Mouse (Mus musculus): Measurements from ENCODE around the gene Xrcc1. TPM values are rescaled to one million over a fixed set of nuclear protein-coding genes. Genes with fewer than 3 reads are reported as not detected.

Gene Xrcc1
- total RNA-seq, 2 experiments from 2014 or later, result 23.8 to 26.3 TPM

GRCm38 (mm10) chr7:24561450-24561849, 15.4 kb downstream of the Xrcc1 start:
- DNase-seq, result no peak
- intact Hi-C loops (cut with DNase I), result no loop called here

GRCm38 (mm10) chr7:24563191-24563836, 17.2 kb downstream of the Xrcc1 start:
- no peak for DNase-seq
- intact Hi-C loops (cut with DNase I), result no loop called here

- intact Hi-C loops (cut with DNase I), result loop anchor here (2.0 kb wide), 1 partner anchor 91 kb away; no protein-coding TSS in a partner anchor
These were observed 17.7 kb downstream of the Xrcc1 start for GRCm38 (mm10) chr7:24563837-24564206.

DNA sequence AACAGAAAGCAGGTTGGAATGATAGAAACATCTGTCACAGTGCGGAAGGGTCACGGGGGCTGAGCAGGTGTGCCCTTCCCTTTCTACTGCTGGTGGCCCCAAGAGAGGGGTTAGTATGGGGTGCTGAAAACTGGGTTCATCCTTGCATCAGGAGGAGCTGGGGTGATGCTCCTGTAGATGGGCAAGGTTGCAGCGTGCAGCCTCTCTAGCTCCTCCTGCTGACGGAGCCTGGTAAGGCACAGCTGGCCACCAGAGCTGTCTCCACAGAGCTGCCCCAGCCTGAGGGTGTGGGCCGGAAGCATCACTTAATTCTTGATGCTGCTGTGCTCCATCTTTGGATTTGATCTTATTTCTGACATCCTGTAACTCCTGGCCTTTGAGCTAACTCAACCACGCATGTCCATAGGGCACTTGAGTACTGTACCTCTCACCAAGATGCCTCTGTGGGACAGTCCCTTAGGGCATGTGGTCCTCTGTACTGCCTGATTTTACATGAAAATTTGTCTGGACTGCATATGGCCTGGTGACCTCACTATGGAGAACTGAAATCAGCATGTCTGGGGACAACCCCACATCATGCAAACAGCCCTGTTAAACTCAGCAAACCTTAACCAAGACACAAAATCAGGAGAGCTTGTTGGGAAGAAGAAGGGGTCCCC, 18.6 kb downstream of the Xrcc1 start:
- intact Hi-C loops (cut with DNase I), result loop anchor here (2.0 kb wide), 1 partner anchor 92 kb away; no protein-coding TSS in a partner anchor
- DNase-seq, result peak; percentile 70 to 87

More at GRCm38 (mm10) chr7:24563837-24564206, 17.7 kb downstream of the Xrcc1 start:
- DNase-seq, result no peak

DNA sequence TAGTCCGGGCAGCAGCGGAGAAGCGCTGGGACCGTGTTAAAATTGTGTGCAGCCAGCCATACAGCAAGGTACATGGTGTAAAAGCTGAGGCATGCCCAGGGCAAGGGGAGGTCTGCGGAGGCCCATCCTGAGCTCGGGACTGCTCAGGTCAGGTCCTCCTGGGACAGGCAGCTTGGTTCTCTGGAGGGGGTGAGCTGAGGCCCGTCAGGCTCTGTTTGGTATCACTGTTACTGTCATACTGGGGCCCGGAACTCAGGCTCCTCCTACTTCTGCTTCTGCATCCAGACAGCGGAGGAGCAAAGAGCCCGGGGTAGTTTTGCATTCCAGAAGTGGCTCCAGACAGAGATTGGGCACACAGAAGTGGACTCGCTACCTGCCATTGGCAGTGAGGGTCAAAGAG, 19.5 kb downstream of the Xrcc1 start:
- DNase-seq, result no peak
- intact Hi-C loops (cut with DNase I), result loop anchor here (2.0 kb wide), 1 partner anchor 93 kb away; no protein-coding TSS in a partner anchor

GRCm38 (mm10) chr7:24566206-24566605, 20.1 kb downstream of the Xrcc1 start:
- DNase-seq, result no peak
- intact Hi-C loops (cut with DNase I), result no loop called here

GRCm38 (mm10) chr7:24568512-24568911, 22.4 kb downstream of the Xrcc1 start:
- no peak for DNase-seq
- intact Hi-C loops (cut with DNase I), result loop anchor here (2.0 kb wide), 1 partner anchor 16 kb away; no protein-coding TSS in a partner anchor

GRCm38 (mm10) chr7:24571071-24571470, 25.0 kb downstream of the Xrcc1 start:
- intact Hi-C loops (cut with DNase I), result no loop called here
- no peak for DNase-seq

- intact Hi-C loops (cut with DNase I), result no loop called here
- DNase-seq, result no peak
These were observed 26.4 kb downstream of the Xrcc1 start for GRCm38 (mm10) chr7:24572455-24572854.

DNA sequence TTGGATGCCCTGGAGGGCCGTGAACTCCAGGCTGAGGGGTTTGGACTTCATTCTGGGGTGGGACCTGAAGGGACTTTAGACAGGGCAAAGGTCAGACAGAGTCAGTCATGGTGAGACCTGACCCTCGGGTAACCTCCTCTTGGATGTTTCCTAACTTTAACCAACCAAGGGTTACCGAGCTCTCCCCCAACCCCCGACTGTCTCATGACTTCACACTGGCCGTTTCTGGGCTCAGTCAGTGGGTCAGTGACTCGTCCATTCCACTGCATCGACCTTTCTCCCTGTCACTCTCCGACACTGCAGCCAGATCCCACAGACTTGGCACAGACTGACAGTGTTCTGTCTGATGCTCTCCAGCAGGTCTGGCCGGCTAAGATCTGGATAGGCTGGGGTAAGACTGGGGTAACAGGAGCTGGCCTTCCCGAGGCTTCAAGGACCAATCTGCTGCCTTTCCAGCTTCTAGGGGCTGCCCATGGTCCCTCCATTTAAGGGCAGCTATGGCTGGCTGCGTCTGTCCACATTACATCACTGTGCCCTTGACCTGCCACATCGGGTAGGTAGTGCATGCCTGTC, 28.2 kb downstream of the Xrcc1 start:
- no peak for DNase-seq
- intact Hi-C loops (cut with DNase I), result no loop called here

DNA sequence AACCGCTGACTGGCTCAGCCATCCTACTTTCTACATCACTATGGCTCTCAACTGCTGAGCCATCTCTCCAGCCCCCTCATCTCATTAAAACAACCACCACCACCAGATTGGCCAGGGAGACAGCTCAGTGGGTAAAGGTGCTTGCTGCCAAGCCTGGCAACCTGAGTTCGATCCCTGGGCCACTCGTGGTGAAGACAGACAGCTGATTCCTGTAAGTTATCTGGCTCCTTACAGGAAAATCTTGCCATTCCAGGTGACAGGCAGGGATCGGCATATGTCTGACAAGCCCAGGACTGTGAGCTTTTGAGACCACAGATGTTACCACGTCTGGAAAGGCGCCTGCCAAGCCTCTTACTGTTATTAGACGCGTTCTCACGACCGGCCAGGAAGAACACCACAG, 31.7 kb downstream of the Xrcc1 start:
- intact Hi-C loops (cut with DNase I), result no loop called here
- DNase-seq, result no peak

- no peak for DNase-seq
- intact Hi-C loops (cut with DNase I), result loop anchor here (2.0 kb wide), 1 partner anchor 16 kb away; no protein-coding TSS in a partner anchor
These were observed 38.8 kb downstream of the Xrcc1 start for GRCm38 (mm10) chr7:24584876-24585275.

DNA sequence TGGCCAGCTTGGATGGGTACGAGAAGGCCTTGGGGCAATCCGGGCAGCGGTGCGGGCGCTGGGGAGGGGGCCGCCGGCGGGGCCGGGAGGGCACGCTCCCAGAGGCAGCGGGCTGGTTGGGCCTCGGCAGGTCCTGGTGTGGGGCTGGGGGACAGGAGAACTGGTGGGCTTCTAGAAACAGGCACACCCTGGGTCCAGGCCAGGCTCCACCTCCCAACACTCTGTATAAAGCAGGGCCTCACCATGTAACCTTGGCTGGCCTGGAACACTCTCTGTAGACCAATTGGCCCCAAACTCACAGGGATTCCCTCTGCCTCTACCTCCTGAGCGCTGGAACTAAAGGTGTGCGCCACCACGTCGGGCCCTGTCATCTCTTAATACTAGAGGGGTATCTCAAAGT, 39.9 kb downstream of the Xrcc1 start:
- no peak for DNase-seq
- intact Hi-C loops (cut with DNase I), result loop anchor here (2.0 kb wide), 1 partner anchor 17 kb away; no protein-coding TSS in a partner anchor

DNA sequence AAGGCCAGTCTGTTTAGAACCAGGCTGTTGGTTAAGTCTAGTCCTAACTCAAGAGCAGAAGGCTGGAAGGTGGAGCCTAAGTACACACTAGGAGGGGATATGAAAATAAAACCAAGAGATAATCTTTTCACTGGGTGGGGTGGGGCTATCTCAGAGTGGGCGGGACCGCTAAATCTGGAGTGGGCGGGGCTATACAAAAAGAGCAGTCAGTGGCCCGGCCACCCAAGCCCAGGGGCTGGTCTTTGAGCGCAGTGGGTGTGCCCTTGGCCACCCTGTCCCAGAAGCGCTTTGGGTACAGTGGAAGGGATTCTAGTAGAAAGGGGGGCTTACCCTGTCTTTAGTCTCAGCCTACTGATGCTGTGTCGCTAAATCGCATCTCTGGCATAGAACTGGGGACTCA, 40.7 kb downstream of the Xrcc1 start:
- DNase-seq, result no peak
- intact Hi-C loops (cut with DNase I), result no loop called here

GRCm38 (mm10) chr7:24587330-24588105, 41.4 kb downstream of the Xrcc1 start, which contains the start of the genes Ethe1 and Zfp575:
Gene Ethe1, plus strand, starts transcription at chr7:24587543.
Gene Zfp575, minus strand, starts transcription at chr7:24587641.
- intact Hi-C loops (cut with DNase I), result no loop called here
- peak; percentile 70 to 71 for DNase-seq

DNA sequence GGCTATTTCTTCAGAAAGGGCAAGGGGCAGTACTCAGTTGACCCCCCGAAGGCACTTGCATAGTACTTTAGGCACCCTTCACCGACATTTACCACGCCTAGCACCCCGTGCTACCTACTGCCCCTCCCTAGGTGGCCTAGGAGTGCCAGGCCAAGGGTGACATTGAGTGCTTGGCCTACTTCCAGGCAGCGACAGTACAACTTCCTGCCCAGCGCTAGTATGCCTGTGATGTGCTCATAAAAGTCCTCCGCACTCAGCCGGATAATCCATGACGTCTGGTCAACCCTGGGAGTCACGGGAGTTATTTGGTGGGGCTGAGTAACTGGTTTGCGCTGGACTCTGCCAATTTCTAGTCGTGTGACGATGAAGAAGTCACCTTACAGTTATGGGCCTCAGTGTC, 42.2 kb downstream of the Xrcc1 start:
- peak; percentile 40 to 54 for DNase-seq
- intact Hi-C loops (cut with DNase I), result no loop called here

- intact Hi-C loops (cut with DNase I), result loop anchor here (5.0 kb wide), 1 partner anchor 44 kb away; the partner anchor contains the start of genes Pinlyp and Xrcc1
- no peak for DNase-seq
These were observed 45.6 kb downstream of the Xrcc1 start for GRCm38 (mm10) chr7:24591735-24592134.

GRCm38 (mm10) chr7:24592163-24592562, 46.1 kb downstream of the Xrcc1 start:
- intact Hi-C loops (cut with DNase I), result loop anchor here (5.0 kb wide), 1 partner anchor 45 kb away; the partner anchor contains the start of genes Pinlyp and Xrcc1
- no peak for DNase-seq

DNA sequence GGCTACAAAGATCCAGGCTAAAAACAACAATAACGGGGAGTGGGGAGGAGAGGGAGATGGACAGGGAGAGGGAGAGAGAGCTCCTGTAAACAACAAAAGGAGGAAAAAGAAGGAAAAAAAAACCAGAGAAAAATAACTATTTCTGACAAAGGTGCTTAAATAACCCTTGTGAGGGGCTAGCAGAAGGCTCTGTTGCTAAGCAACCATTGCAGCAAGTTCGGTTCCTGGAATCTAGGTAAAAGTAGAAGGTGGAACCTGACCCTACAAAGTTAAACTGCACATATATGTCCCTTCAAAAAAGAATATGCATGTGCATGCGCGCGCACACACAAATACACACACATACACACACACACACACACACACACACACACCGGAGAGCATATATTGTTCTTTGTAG, 46.7 kb downstream of the Xrcc1 start:
- no peak for DNase-seq
- intact Hi-C loops (cut with DNase I), result loop anchor here (5.0 kb wide), 1 partner anchor 45 kb away; the partner anchor contains the start of genes Pinlyp and Xrcc1

- DNase-seq, result peak; percentile 81
- intact Hi-C loops (cut with DNase I), result loop anchor here (5.0 kb wide), 1 partner anchor 46 kb away; the partner anchor contains the start of genes Pinlyp and Xrcc1
These were observed 47.7 kb downstream of the Xrcc1 start for GRCm38 (mm10) chr7:24593621-24594308.

Data from heart, postnatal 14 days (tissue).